Mouse (Mus musculus) CH12.LX (cell line): ENCODE measurements at regions not wholly inside any gene's neighbourhood (a gene's known extent, or its start where the extent isn't known, plus 50 kb on each side); places are given as distances from the start of the nearest gene placed in this dataset.

Experiments
- DNase-seq: peaks from one replicate; pipeline ENCODE4 v3.0.0-alpha.2; 2013; ENCODE audit errors: extremely low read depth
- H3K27ac ChIP-seq: 2 replicates; pipeline ENCODE4 v1.5.1; 2012; ENCODE audit warnings: low read depth, mild to moderate bottlenecking, control low read depth, moderate library complexity; ENCODE audit not compliant: insufficient read depth
- H3K27me3 ChIP-seq: replicated peaks from 2 replicates; pipeline ENCODE3; 2012; ENCODE audit warnings: inconsistent platforms
- H3K36me3 ChIP-seq, 2 experiments: replicated peaks in 1 of 2; 2 replicates each; pipeline versions ENCODE3 to v1.6.1; 2012; ENCODE audit warnings: inconsistent platforms in 1 of 2, low read length in 1 of 2, mild to moderate bottlenecking in 1 of 2, mixed read lengths in 1 of 2, moderate library complexity in 1 of 2; ENCODE audit not compliant: control insufficient read depth in 1 of 2, insufficient read depth in 1 of 2
- H3K4me1 ChIP-seq, 2 experiments: 2 replicates each; pipeline ENCODE4 v1.6.1; 2012; ENCODE audit warnings: inconsistent platforms in 1 of 2, moderate library complexity in 1 of 2; ENCODE audit not compliant: insufficient read depth in 2 of 2, control insufficient read depth in 1 of 2
- H3K4me2 ChIP-seq: 2 replicates; pipeline ENCODE4 v1.6.1; 2012; ENCODE audit warnings: low read depth, mild to moderate bottlenecking, control low read depth; ENCODE audit not compliant: poor library complexity, insufficient read depth, severe bottlenecking
- H3K4me3 ChIP-seq, 3 experiments: fragments of 150-350 bp in 1 of 3; sonication (generic) in 1 of 3; replicated peaks in 1 of 3; 2 replicates each; pipeline versions ENCODE3 to v1.5.1; 2011 to 2012; ENCODE audit warnings: low read depth in 2 of 3, low read length in 2 of 3, mild to moderate bottlenecking in 2 of 3, moderate library complexity in 2 of 3, control low read depth in 1 of 3, improper control_type of control experiment in 1 of 3, inconsistent platforms in 1 of 3, mixed read lengths in 1 of 3; ENCODE audit not compliant: poor library complexity in 1 of 3
- H3K79me2 ChIP-seq: replicated peaks from 2 replicates; pipeline ENCODE4 v1.6.1; 2012; ENCODE audit warnings: mild to moderate bottlenecking, moderate library complexity; ENCODE audit not compliant: control insufficient read depth, poor library complexity, insufficient read depth, severe bottlenecking; ENCODE audit errors: extremely low read depth
- H3K9ac ChIP-seq: 2 replicates; pipeline ENCODE4 v1.6.1; 2012; ENCODE audit warnings: low read depth, mild to moderate bottlenecking, control low read depth, moderate library complexity; ENCODE audit not compliant: insufficient read depth
- H3K9me3 ChIP-seq: replicated peaks from 2 replicates; pipeline ENCODE3; 2012; ENCODE audit warnings: low read length, inconsistent platforms, mixed read lengths
- BHLHE40 ChIP-seq: IDR thresholded peaks from 2 replicates; pipeline ENCODE4 v1.6.1; 2011; ENCODE audit warnings: mild to moderate bottlenecking, low read depth, low read length, improper control_type of control experiment
- CHD2 ChIP-seq: IDR thresholded peaks from 2 replicates; pipeline ENCODE4 v1.6.1; 2011; ENCODE audit warnings: low read length, improper control_type of control experiment
- CTCF ChIP-seq, 2 experiments: IDR thresholded peaks in 1 of 2; conservative IDR thresholded peaks in 1 of 2; 2 replicates each; pipeline ENCODE4 v1.5.1; 2011 to 2012; ENCODE audit warnings: low read depth in 2 of 2, low read length in 2 of 2, improper control_type of control experiment in 1 of 2, inconsistent platforms in 1 of 2, mild to moderate bottlenecking in 1 of 2, moderate library complexity in 1 of 2
- E2F4 ChIP-seq: IDR thresholded peaks from 2 replicates; pipeline ENCODE4 v1.6.1; 2011; ENCODE audit warnings: low read depth, low read length, improper control_type of control experiment; ENCODE audit not compliant: insufficient replicate concordance
- EP300 ChIP-seq: IDR thresholded peaks from 2 replicates; pipeline ENCODE4 v1.6.1; 2011; ENCODE audit warnings: low read length, improper control_type of control experiment
- HCFC1 ChIP-seq: IDR thresholded peaks from 2 replicates; pipeline ENCODE4 v1.6.1; 2012; ENCODE audit warnings: low read depth, mild to moderate bottlenecking, inconsistent platforms, low read length, improper control_type of control experiment
- IRF4 ChIP-seq: IDR thresholded peaks from 2 replicates; pipeline ENCODE4 v1.6.1; 2014; ENCODE audit warnings: low read depth, mild to moderate bottlenecking, inconsistent platforms, low read length, improper control_type of control experiment
- JUN ChIP-seq: IDR thresholded peaks from 2 replicates; pipeline ENCODE4 v1.6.1; 2011; ENCODE audit warnings: low read depth, mild to moderate bottlenecking, low read length, improper control_type of control experiment, moderate library complexity; ENCODE audit not compliant: insufficient read depth
- JUND ChIP-seq: conservative IDR thresholded peaks from 2 replicates; pipeline ENCODE4 v1.6.1; 2011; ENCODE audit warnings: low read depth, low read length, improper control_type of control experiment
- KAT2A ChIP-seq: IDR thresholded peaks from 2 replicates; pipeline ENCODE4 v1.6.1; 2012; ENCODE audit warnings: low read length, improper control_type of control experiment, inconsistent platforms; ENCODE audit not compliant: insufficient replicate concordance
- MAX ChIP-seq: IDR thresholded peaks from 2 replicates; pipeline ENCODE4 v1.6.1; 2011; ENCODE audit warnings: low read length, improper control_type of control experiment
- MEF2A ChIP-seq: IDR thresholded peaks from 2 replicates; pipeline ENCODE4 v1.6.1; 2014; ENCODE audit warnings: low read depth, mild to moderate bottlenecking, inconsistent platforms, low read length, improper control_type of control experiment, borderline replicate concordance
- MXI1 ChIP-seq: IDR thresholded peaks from 2 replicates; pipeline ENCODE4 v1.6.1; 2011; ENCODE audit warnings: mild to moderate bottlenecking, low read depth, low read length, improper control_type of control experiment
- MYC ChIP-seq: IDR thresholded peaks from 2 replicates; pipeline ENCODE4 v1.6.1; 2011; ENCODE audit warnings: low read depth, mild to moderate bottlenecking, improper control_type of control experiment, low read length
- NELFE ChIP-seq: IDR thresholded peaks from 2 replicates; pipeline ENCODE4 v1.6.1; 2011; ENCODE audit warnings: low read depth, low read length, improper control_type of control experiment
- NRF1 ChIP-seq: IDR thresholded peaks from 2 replicates; pipeline ENCODE4 v1.6.1; 2014; ENCODE audit warnings: low read depth, mild to moderate bottlenecking, inconsistent platforms, low read length, improper control_type of control experiment, moderate library complexity
- POLR2A ChIP-seq: IDR thresholded peaks from 2 replicates; pipeline ENCODE4 v1.6.1; 2011; ENCODE audit warnings: low read depth, mild to moderate bottlenecking, improper control_type of control experiment, low read length
- RAD21 ChIP-seq: IDR thresholded peaks from 2 replicates; pipeline ENCODE4 v1.6.1; 2011; ENCODE audit warnings: low read depth, mild to moderate bottlenecking, low read length, improper control_type of control experiment, moderate library complexity
- TBP ChIP-seq: conservative IDR thresholded peaks from 2 replicates; pipeline ENCODE4 v1.6.1; 2011; ENCODE audit warnings: low read depth, low read length, improper control_type of control experiment
- UBTF ChIP-seq: IDR thresholded peaks from 2 replicates; pipeline ENCODE4 v1.6.1; 2012; ENCODE audit warnings: low read depth, mild to moderate bottlenecking, inconsistent platforms, low read length, improper control_type of control experiment, moderate library complexity
- USF2 ChIP-seq: conservative IDR thresholded peaks from 2 replicates; pipeline ENCODE4 v1.6.1; 2011; ENCODE audit warnings: low read depth, low read length, improper control_type of control experiment
- ZKSCAN1 ChIP-seq: IDR thresholded peaks from 2 replicates; pipeline ENCODE4 v1.6.1; 2012; ENCODE audit warnings: low read depth, inconsistent platforms, low read length, improper control_type of control experiment, borderline replicate concordance
- dilution Hi-C: fragments of 300-500 bp; cut with MboI; formaldehyde crosslinking; loops from 2 replicates; pipeline ENCODE4 v1.14.3; 2020; ENCODE audit warnings: low sequenced_read_pairs; ENCODE audit not compliant: extremely low pct_unique_long_range_greater_than_20kb, extremely low pct_ligation_motif_present
- in situ Hi-C: fragments of 300-500 bp; cut with MboI; formaldehyde crosslinking; loops from 3 replicates; pipeline ENCODE4 v1.14.3; 2019; ENCODE audit warnings: low sequenced_read_pairs, low pct_ligation_motif_present, low pct_unique_long_range_greater_than_20kb, mixed read lengths

- H3K27ac ChIP-seq, result no peak overlapping the region
- H3K36me3 ChIP-seq, result no peaks in the 10 kb centered on the region
- H3K9ac ChIP-seq, result no peak overlapping the region
- dilution Hi-C loops, result no loop called here
- H3K4me1 ChIP-seq, result no peaks in the 10 kb centered on the region
- no peaks in the 10 kb centered on the region for H3K27me3 ChIP-seq
- H3K9me3 ChIP-seq, result no peaks in the 10 kb centered on the region
- H3K4me2 ChIP-seq, result no peak overlapping the region
- no peak for DNase-seq
- in situ Hi-C loops, result no loop called here
- no peaks in the 10 kb centered on the region for H3K79me2 ChIP-seq
- no peak for TF ChIP-seq JUN
- no peak for TF ChIP-seq MYC
- TF ChIP-seq RAD21, result no peak
- TF ChIP-seq UBTF, result no peak
- TF ChIP-seq EP300, result no peak
- TF ChIP-seq KAT2A, result no peak
- no peak for TF ChIP-seq USF2
- H3K4me3 ChIP-seq, result no peak overlapping the region
Observed at GRCm38 (mm10) chr3:50992581-50993313, 231.5 kb upstream of the Noct start.

- DNase-seq, result no peak
- H3K9ac ChIP-seq, result no peak overlapping the region
- H3K4me3 ChIP-seq, result no peak overlapping the region
- no peak for TF ChIP-seq MEF2A
- no peak for TF ChIP-seq CTCF (conservative IDR thresholded peaks at IDR 0.05 in 1 of 2, IDR thresholded peaks at IDR 0.05 in 1 of 2; ENCODE audit: low read depth in 2 of 2, low read length in 2 of 2)
- TF ChIP-seq HCFC1, result no peak
- TF ChIP-seq POLR2A, result no peak
- no peak for TF ChIP-seq JUND
- TF ChIP-seq MXI1, result no peak
- TF ChIP-seq E2F4, result no peak
- TF ChIP-seq ZKSCAN1, result no peak
- no peak for TF ChIP-seq RAD21
- no peak for TF ChIP-seq IRF4
- TF ChIP-seq UBTF, result no peak
- TF ChIP-seq TBP, result no peak
- no peak for TF ChIP-seq BHLHE40
- TF ChIP-seq CHD2, result no peak
- TF ChIP-seq MAX, result no peak
- TF ChIP-seq NRF1, result no peak
- no peak for TF ChIP-seq NELFE
- dilution Hi-C loops (no loop called here), in situ Hi-C loops (no loop called here)
- H3K79me2 ChIP-seq, result no peaks in the 10 kb centered on the region
- H3K27ac ChIP-seq, result no peak overlapping the region
- H3K36me3 ChIP-seq, result no peaks in the 10 kb centered on the region
- no peaks in the 10 kb centered on the region for H3K9me3 ChIP-seq
- no peak overlapping the region for H3K4me2 ChIP-seq
- H3K27me3 ChIP-seq, result no peaks in the 10 kb centered on the region
- peaks cover 0 to 4% of the 10 kb centered on the region in 2 experiments; a peak in 1 of 4 replicates for H3K4me1 ChIP-seq
Observed at GRCm38 (mm10) chr3:50999745-51000144, 224.5 kb upstream of the Noct start.
